ENCODE assay signal across 9 mouse cellular contexts in genomic region chr2:32311443-32312317, GRCm38 (mm10). TPM values are rescaled to one million over a fixed set of nuclear protein-coding genes. Genes with fewer than 3 reads are reported as not detected.
DNase-seq lines count a peak whose midpoint lies in the region; ATAC-seq lines count a peak whose summit lies in the region.
"Had no signal": no experiment of that assay in that cellular context is flagged by ENCODE, and none has a peak within 500 bp of the region (broad histone marks: within the 10 kb centered on the region; RNA-seq: fewer than 3 reads in every experiment).

No protein-coding gene starts in this region.

- H3K4me3 ChIP-seq in forebrain, embryonic 10.5 days = peak overlapping the region; percentile 88
- H3K4me3 ChIP-seq in liver, embryonic 12.5 days = peak overlapping the region; percentile 63

- intact Hi-C loops in gastrocnemius, postnatal 36 days (cut with DNase I) = no loop called here

- peaks cover 59% of the 10 kb centered on the region for H3K4me1 ChIP-seq in forebrain, embryonic 10.5 days
- peaks cover 24% of the 10 kb centered on the region for H3K4me1 ChIP-seq in liver, embryonic 12.5 days

- no peak for ATAC-seq in liver, embryonic 12.5 days
- ATAC-seq in granulocyte monocyte progenitor cell, adult 5-6 weeks (replicated peaks; ENCODE audit: poor library complexity, severe bottlenecking) = no peak

- DNase-seq in gastrocnemius, postnatal 25 days = peak; percentile 4
- no peak for DNase-seq in gastrocnemius, postnatal 36 days
- peak; percentile 32 for DNase-seq in A20 (ENCODE audit: low read depth, low spot score)
- DNase-seq in forebrain, embryonic 10.5 days (ENCODE audit: extremely low spot score, low spot score) = no peak
- no peak for DNase-seq in frontal cortex, postnatal 10 days (ENCODE audit: low spot score in 2 of 2)
- no peak for DNase-seq in layer of hippocampus, postnatal 14 days (ENCODE audit: low spot score in 2 of 2)

- H3K36me3 ChIP-seq in forebrain, embryonic 10.5 days (replicated peaks) = peaks cover 34% of the 10 kb centered on the region
- H3K36me3 ChIP-seq in liver, embryonic 12.5 days = peaks cover 16% of the 10 kb centered on the region

- H3K9me3 ChIP-seq in forebrain, embryonic 10.5 days = no peaks in the 10 kb centered on the region
- no peaks in the 10 kb centered on the region for H3K9me3 ChIP-seq in liver, embryonic 12.5 days (replicated peaks)

- H3K27me3 ChIP-seq in forebrain, embryonic 10.5 days (ENCODE audit: poor library complexity, severe bottlenecking) = peaks cover 54% of the 10 kb centered on the region
- peaks cover 68% of the 10 kb centered on the region for H3K27me3 ChIP-seq in liver, embryonic 12.5 days (replicated peaks)
- H3K27me3 ChIP-seq: Patski had no signal

- H3K27ac ChIP-seq in forebrain, embryonic 10.5 days = peak overlapping the region; percentile 88
- no peak overlapping the region for H3K27ac ChIP-seq in liver, embryonic 12.5 days

- peak overlapping the region; percentile 68 for H3K9ac ChIP-seq in liver, embryonic 12.5 days

- peak overlapping the region; percentile 100 for H3K4me2 ChIP-seq in liver, embryonic 12.5 days

- WGBS in forebrain, embryonic 10.5 days = 9% methylated on average over 41 of the region's 42 CpGs
- 13% methylated on average over 41 of the region's 42 CpGs for WGBS in liver, embryonic 12.5 days (ENCODE audit: insufficient replicate concordance)

RNA-seq across cellular contexts. Expression of gene Swi5, which starts 23.8 kb away (rescaled TPM):
- total RNA-seq in gastrocnemius, postnatal 25 days (2021) = 100 to 1,000 TPM; 112 to 120 TPM
- total RNA-seq in gastrocnemius, postnatal 36 days (2021) = 100 to 1,000 TPM in 1 of 2 experiments, 10 to 100 TPM in 1; 97.6 to 126 TPM
- polyA plus RNA-seq in forebrain, embryonic 10.5 days (2016; fragmentation: Nextera tagmentation; extraction: Ambion mirVana) = 529 and 531 TPM in 2 replicates
- polyA plus RNA-seq in liver, embryonic 12.5 days (2016; fragmentation: Nextera tagmentation; extraction: Ambion mirVana) = 214 and 218 TPM in 2 replicates
- 283 and 409 TPM in 2 replicates for total RNA-seq in granulocyte monocyte progenitor cell, adult 5-6 weeks (2014; fragmentation: Nextera tagmentation)
- 384 and 442 TPM in 2 replicates for total RNA-seq in granulocyte monocyte progenitor cell, adult 5-6 weeks (2017)
- 100 to 1,000 TPM; 210 to 223 TPM for total RNA-seq in layer of hippocampus, postnatal 14 days (2021)

RNA-seq across cellular contexts. Expression of gene Golga2, which starts 24.5 kb away (rescaled TPM):
- total RNA-seq in gastrocnemius, postnatal 25 days (2021) = 10 to 100 TPM; 53.5 to 57.4 TPM
- 10 to 100 TPM; 54.1 to 54.7 TPM for total RNA-seq in gastrocnemius, postnatal 36 days (2021)
- polyA plus RNA-seq in forebrain, embryonic 10.5 days (2016; fragmentation: Nextera tagmentation; extraction: Ambion mirVana) = 16.6 and 17.4 TPM in 2 replicates
- polyA plus RNA-seq in liver, embryonic 12.5 days (2016; fragmentation: Nextera tagmentation; extraction: Ambion mirVana) = 13.0 and 14.4 TPM in 2 replicates
- 32.2 and 38.0 TPM in 2 replicates for total RNA-seq in granulocyte monocyte progenitor cell, adult 5-6 weeks (2014; fragmentation: Nextera tagmentation)
- total RNA-seq in granulocyte monocyte progenitor cell, adult 5-6 weeks (2017) = 49.7 and 50.9 TPM in 2 replicates
- 10 to 100 TPM; 73.8 to 86.1 TPM for total RNA-seq in layer of hippocampus, postnatal 14 days (2021)

RNA-seq across cellular contexts. Expression of gene Ciz1, which starts 40.4 kb away (rescaled TPM):
- total RNA-seq in gastrocnemius, postnatal 25 days (2021) = 10 to 100 TPM; 25.1 to 27.7 TPM
- total RNA-seq in gastrocnemius, postnatal 36 days (2021) = 10 to 100 TPM; 23.2 to 25.4 TPM
- polyA plus RNA-seq in forebrain, embryonic 10.5 days (2016; fragmentation: Nextera tagmentation; extraction: Ambion mirVana) = 57.7 and 70.3 TPM in 2 replicates
- 24.8 and 27.1 TPM in 2 replicates for polyA plus RNA-seq in liver, embryonic 12.5 days (2016; fragmentation: Nextera tagmentation; extraction: Ambion mirVana)
- 80.5 and 92.0 TPM in 2 replicates for total RNA-seq in granulocyte monocyte progenitor cell, adult 5-6 weeks (2014; fragmentation: Nextera tagmentation)
- total RNA-seq in granulocyte monocyte progenitor cell, adult 5-6 weeks (2017) = 50.8 and 52.0 TPM in 2 replicates
- total RNA-seq in layer of hippocampus, postnatal 14 days (2021) = 10 to 100 TPM; 67.3 to 69.5 TPM

RNA-seq across cellular contexts. Expression of gene Dnm1, which starts 41.5 kb away (rescaled TPM):
- 1 to 10 TPM; 6.0 to 8.7 TPM for total RNA-seq in gastrocnemius, postnatal 25 days (2021)
- total RNA-seq in gastrocnemius, postnatal 36 days (2021) = 1 to 10 TPM; 4.8 to 5.3 TPM
- polyA plus RNA-seq in forebrain, embryonic 10.5 days (2016; fragmentation: Nextera tagmentation; extraction: Ambion mirVana) = 7.8 and 9.7 TPM in 2 replicates
- polyA plus RNA-seq in liver, embryonic 12.5 days (2016; fragmentation: Nextera tagmentation; extraction: Ambion mirVana) = 2.4 and 3.1 TPM in 2 replicates
- total RNA-seq in granulocyte monocyte progenitor cell, adult 5-6 weeks (2014; fragmentation: Nextera tagmentation) = 0.85 TPM in 1 of 2 replicates, not detected in the other
- not detected in 2 replicates for total RNA-seq in granulocyte monocyte progenitor cell, adult 5-6 weeks (2017)
- total RNA-seq in layer of hippocampus, postnatal 14 days (2021) = 1,000 to 10,000 TPM; 1,139 to 1,143 TPM

RNA-seq across cellular contexts. Expression of gene Uck1, which starts 51.7 kb away (rescaled TPM):
- 10 to 100 TPM; 12.0 to 13.0 TPM for total RNA-seq in gastrocnemius, postnatal 25 days (2021)
- total RNA-seq in gastrocnemius, postnatal 36 days (2021) = 10 to 100 TPM in 1 of 2 experiments, 1 to 10 TPM in 1; 8.1 to 11.6 TPM
- 83.6 and 91.4 TPM in 2 replicates for polyA plus RNA-seq in forebrain, embryonic 10.5 days (2016; fragmentation: Nextera tagmentation; extraction: Ambion mirVana)
- 39.9 and 42.0 TPM in 2 replicates for polyA plus RNA-seq in liver, embryonic 12.5 days (2016; fragmentation: Nextera tagmentation; extraction: Ambion mirVana)
- 37.7 and 43.5 TPM in 2 replicates for total RNA-seq in granulocyte monocyte progenitor cell, adult 5-6 weeks (2014; fragmentation: Nextera tagmentation)
- 28.8 and 33.7 TPM in 2 replicates for total RNA-seq in granulocyte monocyte progenitor cell, adult 5-6 weeks (2017)
- 10 to 100 TPM; 55.5 to 59.2 TPM for total RNA-seq in layer of hippocampus, postnatal 14 days (2021)

Comparison
In these comparisons a context has a peak if more than half of its experiments do, and no peak if none do; other contexts are left out.
1. DNase-seq: peak in gastrocnemius, postnatal 25 days (single experiment) and A20 (single experiment); none in gastrocnemius, postnatal 36 days (0 of 2), forebrain, embryonic 10.5 days (single experiment), frontal cortex, postnatal 10 days (0 of 2) and layer of hippocampus, postnatal 14 days (0 of 2).